Mouse (Mus musculus) liver, postnatal 0 days (tissue): Measurements from ENCODE around the gene Hba-a2. TPM values are rescaled to one million over a fixed set of nuclear protein-coding genes. Genes with fewer than 3 reads are reported as not detected.

Experiments
- ATAC-seq: fragments of 200-750 bp; cut with Nextera tagmentation; 2 replicates; pipeline ENCODE4 v1.8.0; 2017; ENCODE audit warnings: mild to moderate bottlenecking, moderate library complexity
- DNase-seq: peaks from one replicate; pipeline ENCODE4 v3.0.0-alpha.2; 2016
- H3K27ac ChIP-seq: fragments of 300-500 bp; sonication (generic); 2 replicates; pipeline ENCODE4 v1.5.1; 2014; ENCODE audit warnings: antibody characterized with exemption, moderate library complexity, mild to moderate bottlenecking, low read depth
- H3K27me3 ChIP-seq: fragments of 300-500 bp; sonication (generic); 2 replicates; pipeline ENCODE4 v1.6.1; 2014; ENCODE audit warnings: low read length, control low read depth, mixed read lengths; ENCODE audit not compliant: insufficient read depth
- H3K36me3 ChIP-seq: fragments of 300-500 bp; sonication (generic); replicated peaks from 2 replicates; pipeline ENCODE4 v1.6.1; 2014; ENCODE audit warnings: mild to moderate bottlenecking, control low read depth, low read length, moderate library complexity, mixed read lengths; ENCODE audit not compliant: insufficient read depth
- H3K4me1 ChIP-seq: fragments of 300-500 bp; sonication (generic); 2 replicates; pipeline ENCODE4 v1.6.1; 2014; ENCODE audit warnings: antibody characterized with exemption, mild to moderate bottlenecking, control low read depth; ENCODE audit not compliant: insufficient read depth
- H3K4me2 ChIP-seq: fragments of 300-500 bp; sonication (generic); 2 replicates; pipeline ENCODE4 v1.6.1; 2014; ENCODE audit warnings: low read depth, mild to moderate bottlenecking, low read length, moderate library complexity, mixed read lengths
- H3K4me3 ChIP-seq: fragments of 300-500 bp; sonication (generic); 2 replicates; pipeline ENCODE4 v1.5.1; 2014; ENCODE audit warnings: low read depth, low read length
- H3K9ac ChIP-seq: fragments of 300-500 bp; sonication (generic); replicated peaks from 2 replicates; pipeline ENCODE4 v1.6.1; 2014; ENCODE audit warnings: mild to moderate bottlenecking, moderate library complexity
- H3K9me3 ChIP-seq: fragments of 300-500 bp; sonication (generic); 2 replicates; pipeline ENCODE4 v1.6.1; 2016; ENCODE audit warnings: mild to moderate bottlenecking, control low read depth, low read length, mixed read lengths
- CTCF ChIP-seq: sonication (generic); IDR thresholded peaks from 2 replicates; pipeline ENCODE4 v1.5.1; 2016; ENCODE audit warnings: antibody characterized with exemption, low read depth
- EP300 ChIP-seq: IDR thresholded peaks from 2 replicates; pipeline ENCODE4 v1.6.1; 2016; ENCODE audit warnings: antibody characterized with exemption, low read depth, mild to moderate bottlenecking
- WGBS: fragments of 180-500 bp; shearing (Covaris S2); extraction: QIAGEN DNeasy Blood & Tissue Kit; methylation state at CpG from one replicate; pipeline ENCODE4 v1.1.7; 2014; ENCODE audit not compliant: insufficient replicate concordance; 5-methylcytosine and 5-hydroxymethylcytosine counted together
- polyA plus RNA-seq: library from polyadenylated mRNA; unstranded; fragments of >200 nt; fragmentation: Nextera tagmentation; extraction: Ambion mirVana; gene quantifications from 2 replicates; pipeline ENCODE4 v1.2.1, GENCODE M21; 2015

The Hba-a2 gene
- polyA plus RNA-seq, 1 experiment from 2014 or later, result 64,656 TPM

- DNase-seq (peak; percentile 93), ATAC-seq (peak; percentile 89)
- H3K4me1 ChIP-seq, result 0 out of 2 replicates have a peak, but pooled peaks cover 3% of the 10 kb centered on the region
- no peaks in the 10 kb centered on the region for H3K36me3 ChIP-seq
- WGBS, result 6% methylated on average over 15 of the region's 15 CpGs
- TF ChIP-seq EP300 (no peak), CTCF (peak; percentile 96)
- peak overlapping the region; percentile 26; the same call in 1 of the 2 replicates for H3K4me3 ChIP-seq
- H3K27me3 ChIP-seq, result peaks cover 4% of the 10 kb centered on the region; the same call in 1 of the 2 replicates
- no peak overlapping the region for H3K27ac ChIP-seq
- peak overlapping the region; percentile 63 for H3K4me2 ChIP-seq
- H3K9me3 ChIP-seq, result no peaks in the 10 kb centered on the region
- 0 out of 2 replicates have a peak overlapping the region, but pooled peaks have one; percentile 22 for H3K9ac ChIP-seq
Measured at GRCm38 (mm10) chr11:32324609-32325008, 28.3 kb downstream of the Hba-a2 start.

GRCm38 (mm10) chr11:32331075-32331474 is 34.8 kb downstream of the Hba-a2 start:
- TF ChIP-seq CTCF, result no peak
- no peak for TF ChIP-seq EP300
- ATAC-seq (no peak), DNase-seq (no peak)
- no peak overlapping the region for H3K4me2 ChIP-seq
- 29% methylated on average over 6 of the region's 6 CpGs for WGBS
- H3K36me3 ChIP-seq, result no peaks in the 10 kb centered on the region
- no peak overlapping the region for H3K9ac ChIP-seq
- no peaks in the 10 kb centered on the region for H3K9me3 ChIP-seq
- H3K4me3 ChIP-seq, result no peak overlapping the region
- H3K27ac ChIP-seq, result no peak overlapping the region
- H3K4me1 ChIP-seq, result no peaks in the 10 kb centered on the region
- no peaks in the 10 kb centered on the region for H3K27me3 ChIP-seq

GRCm38 (mm10) chr11:32331861-32332260 is 35.6 kb downstream of the Hba-a2 start:
- Histone ChIP-seq H3K4me1 (no peaks in the 10 kb centered on the region), H3K4me2 (no peak overlapping the region), H3K27ac (no peak overlapping the region), H3K9me3 (no peaks in the 10 kb centered on the region), H3K4me3 (no peak overlapping the region), H3K9ac (no peak overlapping the region), H3K27me3 (no peaks in the 10 kb centered on the region), H3K36me3 (no peaks in the 10 kb centered on the region)
- DNase-seq, result no peak
- TF ChIP-seq EP300 (no peak), CTCF (no peak)
- no peak for ATAC-seq
- 57% methylated on average over 5 of the region's 5 CpGs for WGBS

- ATAC-seq (no peak), DNase-seq (no peak)
- H3K4me2 ChIP-seq, result no peak overlapping the region
- H3K4me3 ChIP-seq, result no peak overlapping the region
- no peaks in the 10 kb centered on the region for H3K9me3 ChIP-seq
- TF ChIP-seq EP300 (no peak), CTCF (no peak)
- WGBS, result 68% methylated on average over 2 of the region's 2 CpGs
- H3K27me3 ChIP-seq, result no peaks in the 10 kb centered on the region
- H3K27ac ChIP-seq, result no peak overlapping the region
- H3K4me1 ChIP-seq, result no peaks in the 10 kb centered on the region
- H3K36me3 ChIP-seq, result no peaks in the 10 kb centered on the region
- no peak overlapping the region for H3K9ac ChIP-seq
Measured at GRCm38 (mm10) chr11:32333235-32333634, 36.9 kb downstream of the Hba-a2 start.

- Histone ChIP-seq H3K27ac (no peak overlapping the region), H3K9me3 (no peaks in the 10 kb centered on the region), H3K9ac (no peak overlapping the region), H3K27me3 (no peaks in the 10 kb centered on the region), H3K4me1 (peaks cover 3% of the 10 kb centered on the region; the same call in 1 of the 2 replicates), H3K4me3 (no peak overlapping the region), H3K36me3 (no peaks in the 10 kb centered on the region), H3K4me2 (no peak overlapping the region)
- 81% methylated on average over 6 of the region's 6 CpGs for WGBS
- ATAC-seq (no peak), DNase-seq (no peak)
- no peak for TF ChIP-seq EP300
- TF ChIP-seq CTCF, result no peak
Measured at GRCm38 (mm10) chr11:32336435-32336907, 40.2 kb downstream of the Hba-a2 start.

- H3K27ac ChIP-seq, result no peak overlapping the region
- ATAC-seq, result no peak
- H3K9me3 ChIP-seq, result no peaks in the 10 kb centered on the region
- 44% methylated on average over 2 of the region's 2 CpGs for WGBS
- TF ChIP-seq CTCF (no peak), EP300 (no peak)
- H3K4me3 ChIP-seq, result no peak overlapping the region
- no peaks in the 10 kb centered on the region for H3K36me3 ChIP-seq
- 0 out of 2 replicates have a peak, but pooled peaks cover 2% of the 10 kb centered on the region for H3K27me3 ChIP-seq
- H3K4me1 ChIP-seq, result peaks cover 3% of the 10 kb centered on the region; the same call in 1 of the 2 replicates
- no peak overlapping the region for H3K4me2 ChIP-seq
- no peak overlapping the region for H3K9ac ChIP-seq
- no peak for DNase-seq
Measured at GRCm38 (mm10) chr11:32339131-32339531, 42.8 kb downstream of the Hba-a2 start.
